Mouse (Mus musculus) gastrocnemius, postnatal 25 days (tissue): ENCODE data around the gene Gm20825. TPM values are rescaled to one million over a fixed set of nuclear protein-coding genes. Genes with fewer than 3 reads are reported as not detected.
"Not testable (repeated sequence)": the region's sequence is repeated elsewhere in the genome, so short reads cannot be mapped to it uniquely, and the experiment has no call there.

Source experiments
- DNase-seq: peaks from one replicate; pipeline ENCODE4 v3.0.0; 2022
- long read RNA-seq, 2 experiments: library from polyadenylated mRNA; stranded (forward); transcript quantifications; one replicate each; pipeline ENCODE4 v2.0.0; 2021
- total RNA-seq, 2 experiments: library from RNA; stranded (reverse); gene quantifications; 1 replicate in 1 of 2; 2 replicates in 1 of 2; pipeline ENCODE4 v1.2.3; 2021

The Gm20825 gene
- total RNA-seq: not detected
- long read RNA-seq, experiment 1: 0 reads
- long read RNA-seq, experiment 2: 0 reads

- DNase-seq: not testable (repeated sequence)
These were observed at the start of gene Gm20825 for GRCm38 (mm10) chrY:8071407-8071806. TSS of gene Gm20825 (minus strand) at chrY:8071507.

Other genes with a start within 250 kb of the Gm20825 start
- gene Gm29049, start 74.3 kb downstream of the Gm20825 start, total RNA-seq: not detected
- gene Gm20824, start 186.4 kb upstream of the Gm20825 start, total RNA-seq: not detected